Mouse (Mus musculus) embryonic facial prominence, embryonic 14.5 days (tissue): ENCODE data around the gene Atf6. TPM values are rescaled to one million over a fixed set of nuclear protein-coding genes. Genes with fewer than 3 reads are reported as not detected.

Experiments used
- ATAC-seq: fragments of 200-750 bp; cut with Nextera tagmentation; 2 replicates; pipeline ENCODE4 v1.8.0; 2017; ENCODE audit warnings: low read depth, moderate number of reproducible peaks, moderate TSS enrichment
- DNase-seq: peaks from one replicate; pipeline ENCODE4 v3.0.0-alpha.2; 2015; ENCODE audit warnings: low spot score
- H3K27ac ChIP-seq: fragments of 300-500 bp; sonication (generic); replicated peaks from 2 replicates; pipeline ENCODE4 v1.5.1; 2014; ENCODE audit warnings: low read depth, mild to moderate bottlenecking, low read length, moderate library complexity
- H3K27me3 ChIP-seq: fragments of 300-500 bp; sonication (generic); replicated peaks from 2 replicates; pipeline ENCODE4 v1.6.1; 2014; ENCODE audit warnings: low read length; ENCODE audit not compliant: control insufficient read depth, insufficient read depth
- H3K36me3 ChIP-seq: fragments of 300-500 bp; sonication (generic); 2 replicates; pipeline ENCODE4 v1.6.1; 2014; ENCODE audit warnings: low read length, mixed read lengths; ENCODE audit not compliant: control insufficient read depth, insufficient read depth
- H3K4me1 ChIP-seq: fragments of 300-500 bp; sonication (generic); 2 replicates; pipeline ENCODE4 v1.6.1; 2014; ENCODE audit warnings: antibody characterized with exemption, low read length; ENCODE audit not compliant: control insufficient read depth, insufficient read depth
- H3K4me2 ChIP-seq: fragments of 300-500 bp; sonication (generic); 2 replicates; pipeline ENCODE4 v1.6.1; 2014; ENCODE audit warnings: low read depth, mild to moderate bottlenecking, low read length, moderate library complexity, mixed read lengths
- H3K4me3 ChIP-seq: fragments of 300-500 bp; sonication (generic); 2 replicates; pipeline ENCODE4 v1.5.1; 2014; ENCODE audit warnings: low read depth, mild to moderate bottlenecking, low read length
- H3K9ac ChIP-seq: fragments of 300-500 bp; sonication (generic); 2 replicates; pipeline ENCODE4 v1.6.1; 2014; ENCODE audit warnings: low read depth, mild to moderate bottlenecking, low read length, moderate library complexity, mixed read lengths
- H3K9me3 ChIP-seq: fragments of 300-500 bp; sonication (generic); 2 replicates; pipeline ENCODE4 v1.6.1; 2016; ENCODE audit warnings: low read length; ENCODE audit not compliant: control insufficient read depth
- WGBS: fragments of 180-500 bp; shearing (Covaris S2); extraction: QIAGEN DNeasy Blood & Tissue Kit; methylation state at CpG from one replicate; pipeline ENCODE4 v1.1.7; 2014; 5-methylcytosine and 5-hydroxymethylcytosine counted together
- polyA plus RNA-seq: library from polyadenylated mRNA; unstranded; fragments of >200 nt; fragmentation: Nextera tagmentation; extraction: Ambion mirVana; gene quantifications from 2 replicates; pipeline ENCODE4 v1.2.1, GENCODE M21; 2014

Atf6 gene
- polyA plus RNA-seq, 1 experiment from 2014 or later = 10.8 TPM

GRCm38 (mm10) chr1:170845448-170846307 is 21.9 kb downstream of the Atf6 start:
- Histone ChIP-seq H3K27ac (no peak overlapping the region; the same call in 1 of the 2 replicates), H3K27me3 (no peaks in the 10 kb centered on the region), H3K4me3 (no peak overlapping the region), H3K9ac (no peak overlapping the region), H3K4me2 (no peak overlapping the region), H3K36me3 (peaks cover 10% of the 10 kb centered on the region; the same call in 1 of the 2 replicates), H3K4me1 (no peaks in the 10 kb centered on the region), H3K9me3 (no peaks in the 10 kb centered on the region)
- WGBS = 38% methylated on average over 10 of the region's 10 CpGs
- DNase-seq = no peak
- no peak for ATAC-seq

GRCm38 (mm10) chr1:170844380-170844779 is 23.2 kb downstream of the Atf6 start:
- Histone ChIP-seq H3K4me3 (no peak overlapping the region), H3K9me3 (no peaks in the 10 kb centered on the region), H3K4me2 (no peak overlapping the region), H3K36me3 (peaks cover 15% of the 10 kb centered on the region; the same call in 1 of the 2 replicates), H3K4me1 (no peaks in the 10 kb centered on the region), H3K27ac (no peak overlapping the region), H3K9ac (no peak overlapping the region), H3K27me3 (no peaks in the 10 kb centered on the region)
- peak; percentile 32 for DNase-seq
- WGBS = 54% methylated on average over 8 of the region's 8 CpGs
- ATAC-seq = no peak

- Histone ChIP-seq H3K4me1 (no peaks in the 10 kb centered on the region), H3K27ac (no peak overlapping the region), H3K27me3 (no peaks in the 10 kb centered on the region), H3K9ac (no peak overlapping the region), H3K36me3 (peaks cover 11% of the 10 kb centered on the region; the same call in 1 of the 2 replicates), H3K4me2 (no peak overlapping the region), H3K9me3 (no peaks in the 10 kb centered on the region), H3K4me3 (no peak overlapping the region)
- ATAC-seq = no peak
- peak; percentile 66 for DNase-seq
These were observed 27.9 kb downstream of the Atf6 start for GRCm38 (mm10) chr1:170839685-170840084.

DNA sequence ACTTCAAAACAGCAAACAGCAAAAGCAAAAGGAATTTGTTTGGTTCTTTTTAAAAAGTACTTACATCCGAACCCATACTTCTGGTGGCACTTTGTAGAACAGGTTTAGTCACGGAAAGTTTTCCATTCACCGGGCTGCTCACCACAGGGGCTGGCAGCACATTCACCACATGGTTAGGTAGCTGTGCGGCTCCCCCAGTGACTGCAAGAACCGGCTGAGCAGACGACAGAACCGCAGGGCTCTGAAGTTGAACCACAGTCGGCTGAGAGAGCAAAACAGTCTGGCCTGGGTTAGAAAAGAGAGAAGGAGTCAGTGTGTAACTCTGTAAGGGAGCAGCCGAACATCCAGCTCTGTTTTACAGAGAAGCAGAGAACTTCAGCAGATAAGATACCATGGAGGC is 32.8 kb downstream of the Atf6 start:
- ATAC-seq = no peak
- H3K36me3 ChIP-seq = no peaks in the 10 kb centered on the region
- H3K9me3 ChIP-seq = no peaks in the 10 kb centered on the region
- H3K27ac ChIP-seq = no peak overlapping the region
- no peak overlapping the region for H3K4me2 ChIP-seq
- peak; percentile 23 for DNase-seq
- no peak overlapping the region for H3K9ac ChIP-seq
- H3K27me3 ChIP-seq = no peaks in the 10 kb centered on the region
- H3K4me1 ChIP-seq = no peaks in the 10 kb centered on the region
- 72% methylated on average over 9 of the region's 9 CpGs for WGBS
- H3K4me3 ChIP-seq = no peak overlapping the region

GRCm38 (mm10) chr1:170829781-170830180 is 37.8 kb downstream of the Atf6 start:
- Histone ChIP-seq H3K4me2 (no peak overlapping the region), H3K4me1 (no peaks in the 10 kb centered on the region), H3K27ac (no peak overlapping the region), H3K9ac (no peak overlapping the region), H3K36me3 (no peaks in the 10 kb centered on the region), H3K27me3 (no peaks in the 10 kb centered on the region), H3K9me3 (no peaks in the 10 kb centered on the region), H3K4me3 (no peak overlapping the region)
- ATAC-seq (no peak), DNase-seq (no peak)
- 92% methylated on average over 1 of the region's 1 CpGs for WGBS

DNA sequence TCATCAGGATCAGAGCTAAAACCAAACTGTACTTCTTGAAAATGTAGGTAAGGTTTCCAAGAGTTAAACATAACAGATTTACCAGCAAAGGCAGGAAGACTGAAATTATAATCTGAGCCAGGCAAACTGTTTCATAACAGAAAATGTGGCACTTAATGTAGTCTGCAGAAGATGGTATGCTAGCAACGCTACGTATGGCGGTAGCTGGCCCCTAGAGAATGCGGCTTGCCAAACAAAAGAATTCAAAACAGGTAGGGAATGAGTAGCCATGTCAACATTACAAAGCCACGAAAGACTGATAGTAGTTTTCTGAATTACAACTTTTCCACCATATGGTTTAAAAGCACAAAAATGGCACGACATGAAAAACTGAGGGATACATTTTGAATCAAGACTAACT is 38.2 kb downstream of the Atf6 start:
- Histone ChIP-seq H3K9ac (no peak overlapping the region), H3K4me1 (no peaks in the 10 kb centered on the region), H3K4me2 (no peak overlapping the region), H3K27me3 (no peaks in the 10 kb centered on the region), H3K9me3 (no peaks in the 10 kb centered on the region), H3K36me3 (no peaks in the 10 kb centered on the region), H3K27ac (no peak overlapping the region), H3K4me3 (no peak overlapping the region)
- ATAC-seq = no peak
- WGBS = 78% methylated on average over 6 of the region's 6 CpGs
- DNase-seq = no peak

GRCm38 (mm10) chr1:170820103-170820814 is 47.3 kb downstream of the Atf6 start:
- DNase-seq (no peak), ATAC-seq (no peak)
- Histone ChIP-seq H3K4me1 (no peaks in the 10 kb centered on the region), H3K9ac (no peak overlapping the region), H3K27ac (no peak overlapping the region), H3K36me3 (0 out of 2 replicates have a peak, but pooled peaks cover 4% of the 10 kb centered on the region), H3K4me2 (no peak overlapping the region), H3K27me3 (no peaks in the 10 kb centered on the region), H3K4me3 (no peak overlapping the region), H3K9me3 (no peaks in the 10 kb centered on the region)
- WGBS = 78% methylated on average over 14 of the region's 14 CpGs

GRCm38 (mm10) chr1:170815287-170816004 is 52.1 kb downstream of the Atf6 start:
- H3K4me2 ChIP-seq = no peak overlapping the region
- no peaks in the 10 kb centered on the region for H3K9me3 ChIP-seq
- 95% methylated on average over 2 of the region's 2 CpGs for WGBS

More at GRCm38 (mm10) chr1:170815287-170816004, 52.1 kb downstream of the Atf6 start:
- Histone ChIP-seq H3K36me3 (0 out of 2 replicates have a peak, but pooled peaks cover 4% of the 10 kb centered on the region), H3K4me1 (no peaks in the 10 kb centered on the region), H3K27ac (no peak overlapping the region), H3K9ac (no peak overlapping the region), H3K27me3 (no peaks in the 10 kb centered on the region), H3K4me3 (no peak overlapping the region)
- ATAC-seq = no peak
- no peak for DNase-seq
